Mouse (Mus musculus) megakaryocyte-erythroid progenitor cell, adult 5-6 weeks (primary cell): Measurements from ENCODE around the gene Cep57. TPM values are rescaled to one million over a fixed set of nuclear protein-coding genes. Genes with fewer than 3 reads are reported as not detected.

ENCODE experiments used
- ATAC-seq: replicated peaks from 2 replicates; pipeline ENCODE4 v1.8.0; 2016; ENCODE audit warnings: mild to moderate bottlenecking, inconsistent platforms; ENCODE audit not compliant: severe bottlenecking, poor library complexity, low FRiP score, low TSS enrichment
- total RNA-seq, 2 experiments: library from RNA; stranded (forward) in 1 of 2; stranded (reverse) in 1 of 2; fragments of 200-1000, 215-1000 nt in 1 of 2; fragments of >200 nt in 1 of 2; fragmentation: Nextera tagmentation in 1 of 2; gene quantifications; 2 replicates each; pipeline ENCODE4 v1.2.3; 2014 to 2017

The Cep57 gene
- total RNA-seq (2014; fragmentation: Nextera tagmentation) (56.0 and 69.2 TPM in 2 replicates), total RNA-seq (2017) (112 and 114 TPM in 2 replicates)

DNA sequence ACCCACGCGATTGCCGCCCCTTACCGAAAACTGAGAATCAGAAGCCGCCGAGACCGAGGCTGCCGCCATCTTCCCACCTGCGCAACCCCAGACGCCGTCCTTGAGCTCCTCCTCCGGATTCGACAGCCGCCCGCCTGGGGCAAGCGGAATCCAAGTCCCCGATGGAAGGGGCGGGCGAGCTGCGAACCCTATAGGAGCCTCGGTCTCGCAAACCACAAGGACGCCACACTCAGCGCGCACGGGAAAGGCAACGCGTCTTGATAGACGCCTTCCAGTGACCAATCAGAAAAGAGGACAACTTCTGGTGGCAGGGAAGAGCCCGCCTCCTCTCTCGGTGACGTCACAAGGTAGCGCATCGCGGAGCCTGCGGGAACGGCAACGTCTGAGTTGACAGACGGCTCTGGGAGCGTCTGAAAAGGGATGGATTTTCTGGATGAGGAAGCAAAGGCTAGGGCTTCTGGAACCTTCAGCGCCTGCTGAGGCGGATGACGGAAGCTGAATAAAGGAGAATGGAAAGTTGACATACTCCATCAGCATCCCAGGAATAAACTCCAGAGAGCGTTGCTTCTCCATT lies at the start of gene Cep57:
TSS of gene Cep57 (minus strand) at position 276 of the 574 bp plus-strand sequence.
- peak; percentile 85 for ATAC-seq

DNA sequence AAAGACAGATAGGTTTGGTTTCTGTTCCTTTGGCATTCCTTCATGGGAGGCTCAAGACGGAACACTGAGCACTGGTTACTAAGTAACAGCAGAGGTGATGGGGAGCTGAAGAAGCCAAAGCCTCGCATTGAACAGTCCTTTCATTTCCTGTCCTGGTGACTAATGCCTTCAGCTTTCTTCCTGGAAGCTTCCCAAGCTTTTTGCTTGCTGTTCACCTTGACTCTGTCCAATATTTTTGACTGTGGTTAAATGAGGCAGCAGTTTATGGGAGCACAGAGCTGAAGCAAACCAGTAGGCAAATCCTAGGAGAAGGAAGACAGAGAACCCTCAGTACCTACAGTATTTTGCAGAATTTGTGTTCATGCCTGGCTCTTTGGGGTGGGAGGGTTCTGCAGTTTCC lies 48.4 kb upstream of the Cep57 start:
- ATAC-seq, result no peak

DNA sequence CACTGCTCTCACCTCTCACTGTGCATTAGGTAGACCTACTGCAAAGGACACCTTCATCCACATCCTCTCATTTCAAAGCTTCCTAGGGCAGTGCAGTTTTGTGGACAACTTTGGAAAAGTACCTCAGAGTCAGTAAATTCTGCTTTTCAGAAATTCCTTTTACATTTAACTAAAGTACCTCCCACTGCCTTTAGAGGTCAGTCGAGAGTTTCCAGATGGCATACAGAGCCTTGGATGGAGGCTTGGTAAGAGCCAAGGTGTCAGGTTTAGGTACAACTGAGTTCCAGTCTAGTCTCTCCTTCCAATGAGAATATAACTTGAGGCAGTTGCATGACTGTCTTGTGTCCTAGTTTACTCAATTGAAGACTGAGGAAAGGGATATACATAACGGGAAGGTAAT lies 47.5 kb upstream of the Cep57 start:
- ATAC-seq, result peak; percentile 68; the same call in 1 of the 2 replicates

DNA sequence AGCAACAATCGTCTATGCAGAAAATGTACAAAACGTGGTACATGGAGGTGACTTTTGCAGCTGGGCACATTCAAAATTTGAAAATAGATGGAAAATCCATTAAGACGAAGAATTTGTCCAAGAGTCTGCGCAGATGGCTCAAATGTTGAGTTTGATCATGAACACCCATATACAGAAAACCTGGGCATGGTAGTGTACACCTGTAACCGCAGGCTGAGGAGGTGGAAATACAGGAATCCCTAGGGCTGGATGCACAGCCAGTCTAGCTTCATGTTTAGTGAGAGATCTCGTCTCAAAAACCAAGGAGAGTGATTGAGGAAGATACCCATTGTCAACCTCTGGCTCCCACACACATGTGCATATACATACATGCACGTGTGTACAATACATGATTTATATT lies 44.7 kb upstream of the Cep57 start:
- ATAC-seq, result no peak

DNA sequence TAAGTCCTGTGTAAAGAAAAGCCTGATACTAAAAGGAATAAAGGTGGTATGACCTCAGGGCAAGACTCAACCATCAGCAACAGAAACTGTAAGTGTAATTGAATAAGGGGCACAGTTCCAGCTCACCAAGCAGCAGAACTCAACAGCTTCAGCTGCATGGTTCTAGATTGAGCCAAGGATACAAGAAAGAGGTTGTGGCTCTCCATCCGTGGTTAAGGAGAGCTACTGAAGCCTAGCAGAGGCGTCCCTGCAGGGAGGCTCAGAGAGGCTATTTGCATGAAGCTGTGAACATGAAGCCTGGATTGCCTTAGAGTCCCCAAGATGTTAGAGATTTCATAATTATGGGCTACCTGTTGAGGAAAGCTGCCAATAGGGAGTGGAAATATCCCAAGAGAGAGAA lies 40.7 kb upstream of the Cep57 start:
- no peak for ATAC-seq

DNA sequence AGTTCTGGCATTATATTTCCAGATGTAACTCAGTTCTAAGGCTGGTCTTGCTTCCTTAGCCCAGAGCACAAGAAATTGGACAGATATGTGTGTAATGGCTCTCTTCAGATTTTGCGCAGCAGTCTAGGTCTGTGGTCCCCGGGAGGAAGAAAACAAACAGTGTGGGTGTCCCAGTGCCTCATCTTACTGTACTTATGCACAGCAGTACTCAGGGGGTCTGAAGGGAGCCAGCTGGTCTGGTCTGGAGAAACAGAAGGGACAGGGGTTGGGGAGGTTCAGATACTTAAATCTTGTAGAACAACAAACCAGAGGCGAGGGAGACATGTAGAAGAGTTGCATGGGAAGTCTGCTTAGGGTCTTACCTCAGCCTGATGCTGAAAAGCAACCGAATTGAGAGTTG lies 29.9 kb upstream of the Cep57 start:
- ATAC-seq, result no peak

DNA sequence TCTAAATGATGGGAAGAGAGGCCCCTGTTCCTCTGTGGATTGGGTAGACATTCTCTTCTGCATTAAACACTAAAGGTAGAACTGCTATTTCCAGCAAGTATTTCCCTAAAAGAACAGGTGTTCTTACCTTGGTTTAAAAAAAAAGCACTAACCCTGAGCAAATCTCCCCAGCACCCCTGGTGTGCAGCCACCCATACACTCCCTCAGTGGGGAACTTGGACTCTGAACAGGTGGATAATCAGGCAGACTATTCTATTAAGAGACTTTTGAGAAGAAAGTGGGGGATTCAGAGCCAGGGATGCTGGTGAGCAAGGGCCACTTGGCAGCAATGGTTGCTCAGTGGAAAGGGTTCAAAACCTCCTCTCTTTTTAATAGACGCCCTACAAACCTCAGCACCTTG lies 29.3 kb upstream of the Cep57 start:
- no peak for ATAC-seq

DNA sequence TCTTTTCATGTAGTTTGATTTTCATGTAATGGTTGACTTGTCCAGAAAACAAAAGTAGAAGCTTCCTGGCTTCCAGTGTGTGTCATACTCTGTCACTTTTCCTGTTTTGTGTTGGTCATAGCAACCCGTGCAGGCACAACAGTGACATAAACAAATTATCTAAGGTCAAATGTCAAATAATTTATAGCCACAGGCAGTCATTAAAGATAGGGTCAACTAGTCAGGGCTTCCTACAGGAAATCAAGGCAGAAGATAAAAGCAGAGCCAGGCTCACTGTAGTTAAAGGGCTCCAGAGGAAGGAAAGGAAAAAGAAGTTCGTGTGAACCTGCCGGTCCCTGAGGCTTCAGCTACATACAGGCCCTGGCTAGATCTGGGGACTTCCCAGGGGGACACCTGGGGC lies 27.0 kb upstream of the Cep57 start:
- ATAC-seq, result no peak

DNA sequence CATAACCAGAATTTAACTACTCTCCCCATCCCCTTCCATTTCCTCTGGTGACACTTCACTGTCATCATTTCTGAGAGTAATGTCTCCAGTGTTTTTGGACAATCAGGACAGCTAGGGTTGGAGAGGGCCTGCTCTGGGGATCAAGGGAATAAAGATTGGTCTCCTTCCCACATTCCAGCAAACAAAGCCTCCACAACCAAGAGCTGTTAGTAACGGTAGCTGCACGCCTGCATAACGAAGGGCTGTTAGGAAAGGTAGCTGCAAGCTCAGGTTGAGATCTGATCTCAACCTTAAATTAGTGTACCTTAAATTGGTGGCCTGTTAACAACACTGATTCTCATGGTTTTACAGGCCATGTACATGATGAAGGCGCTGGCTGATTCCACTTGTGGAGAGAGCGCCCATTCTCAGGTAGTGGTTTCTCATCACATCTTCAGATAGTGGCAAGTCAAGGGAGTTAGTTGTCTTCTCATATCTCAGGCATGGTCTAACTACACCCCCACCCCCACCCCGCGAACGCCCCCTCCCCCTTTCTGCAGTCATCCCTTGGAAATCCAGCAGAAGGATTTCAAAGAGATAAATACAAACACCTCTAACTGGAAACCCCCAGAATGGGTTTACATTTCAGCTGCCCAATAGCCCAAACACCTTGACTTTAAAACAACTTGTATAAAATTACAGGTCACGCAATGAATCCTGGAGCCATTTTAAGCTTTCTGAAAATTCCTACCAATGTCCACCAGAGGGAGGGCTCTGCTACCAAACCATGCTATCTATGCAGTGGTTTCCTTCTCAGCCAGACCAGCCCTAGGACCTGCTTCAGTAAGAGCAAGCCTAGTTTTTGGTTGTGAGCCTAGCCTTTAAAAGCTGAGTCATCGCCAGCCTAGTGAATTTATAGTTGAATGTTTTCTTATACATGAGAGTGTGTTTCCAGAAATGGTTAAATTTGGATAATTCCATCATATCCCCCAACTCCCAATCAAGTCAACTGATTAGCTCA lies 21.9 kb upstream of the Cep57 start:
- ATAC-seq, result peak; percentile 96

DNA sequence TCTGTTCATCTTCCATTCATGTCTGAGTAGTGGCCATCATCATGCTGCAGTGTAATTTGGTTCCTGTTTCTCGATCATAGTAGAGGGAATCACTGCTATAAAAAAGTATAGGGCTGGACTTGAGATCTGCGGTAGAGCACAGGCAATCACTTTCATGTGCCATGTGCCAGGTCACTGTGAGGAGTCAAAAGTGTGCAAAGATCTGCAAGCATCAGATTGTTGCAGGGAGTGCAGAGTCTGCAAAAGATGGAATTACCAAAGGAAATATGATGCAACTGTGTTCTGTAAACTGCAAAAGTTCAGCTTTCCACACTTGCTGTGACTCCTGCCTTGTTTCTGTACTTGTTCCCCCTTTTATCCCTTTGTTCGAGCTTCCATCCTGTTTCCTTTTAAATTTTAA lies 20.7 kb upstream of the Cep57 start:
- no peak for ATAC-seq

DNA sequence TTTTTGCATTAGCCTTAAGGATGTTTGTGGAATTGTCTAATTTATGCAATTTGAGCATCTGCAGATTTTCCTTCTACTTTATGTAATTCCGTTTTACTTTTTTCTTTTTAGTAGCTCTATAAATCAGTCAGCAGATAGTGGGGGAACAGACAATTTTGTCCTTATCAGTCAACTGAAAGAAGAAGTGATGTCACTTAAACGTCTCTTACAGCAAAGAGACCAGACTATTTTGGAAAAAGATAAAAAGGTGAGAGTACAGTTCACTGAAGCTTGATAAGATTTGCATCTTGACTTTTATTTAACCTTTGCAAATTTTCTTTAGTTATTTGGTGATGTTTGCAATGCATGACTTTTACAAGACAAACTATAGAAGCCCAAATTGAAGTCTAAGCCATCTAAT lies 9.8 kb upstream of the Cep57 start:
- ATAC-seq, result no peak

DNA sequence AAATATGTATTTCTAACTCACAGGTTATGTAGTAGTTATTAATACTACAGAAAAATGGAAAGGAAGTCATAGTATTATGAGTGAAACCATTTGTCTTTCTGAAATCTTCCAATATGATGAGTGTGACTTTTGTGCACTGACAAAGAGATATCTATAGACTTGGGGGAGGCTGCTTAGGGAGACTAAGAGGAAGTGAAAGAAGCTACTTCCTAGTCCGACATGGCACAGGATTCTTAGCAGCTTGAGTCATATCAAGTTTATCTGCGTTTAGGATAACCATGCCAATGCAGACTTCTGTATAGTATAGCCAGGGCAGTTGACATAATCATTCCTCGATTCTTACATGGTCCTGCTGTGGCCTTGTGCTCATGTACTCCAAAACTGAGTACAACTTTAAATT lies 8.3 kb upstream of the Cep57 start:
- ATAC-seq, result no peak

DNA sequence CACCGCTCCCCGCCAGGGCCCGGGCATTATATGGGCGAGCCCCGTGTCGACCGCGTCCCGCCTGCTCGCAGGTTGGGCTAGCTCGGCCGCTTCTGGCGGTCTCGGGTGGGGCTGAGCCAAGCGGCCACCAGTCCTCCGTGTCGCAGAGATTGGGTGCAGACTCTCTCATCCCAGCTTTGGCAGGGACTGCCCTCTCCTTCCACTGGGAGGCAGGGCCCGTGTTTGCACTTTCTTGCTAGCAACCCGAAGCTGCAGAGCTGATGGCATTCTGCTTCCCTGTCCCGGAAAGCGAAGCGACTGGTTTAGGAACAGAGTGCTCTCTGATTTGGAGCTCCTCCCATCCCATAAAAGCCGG lies 1.2 kb upstream of the Cep57 start:
- ATAC-seq, result peak; percentile 14

DNA sequence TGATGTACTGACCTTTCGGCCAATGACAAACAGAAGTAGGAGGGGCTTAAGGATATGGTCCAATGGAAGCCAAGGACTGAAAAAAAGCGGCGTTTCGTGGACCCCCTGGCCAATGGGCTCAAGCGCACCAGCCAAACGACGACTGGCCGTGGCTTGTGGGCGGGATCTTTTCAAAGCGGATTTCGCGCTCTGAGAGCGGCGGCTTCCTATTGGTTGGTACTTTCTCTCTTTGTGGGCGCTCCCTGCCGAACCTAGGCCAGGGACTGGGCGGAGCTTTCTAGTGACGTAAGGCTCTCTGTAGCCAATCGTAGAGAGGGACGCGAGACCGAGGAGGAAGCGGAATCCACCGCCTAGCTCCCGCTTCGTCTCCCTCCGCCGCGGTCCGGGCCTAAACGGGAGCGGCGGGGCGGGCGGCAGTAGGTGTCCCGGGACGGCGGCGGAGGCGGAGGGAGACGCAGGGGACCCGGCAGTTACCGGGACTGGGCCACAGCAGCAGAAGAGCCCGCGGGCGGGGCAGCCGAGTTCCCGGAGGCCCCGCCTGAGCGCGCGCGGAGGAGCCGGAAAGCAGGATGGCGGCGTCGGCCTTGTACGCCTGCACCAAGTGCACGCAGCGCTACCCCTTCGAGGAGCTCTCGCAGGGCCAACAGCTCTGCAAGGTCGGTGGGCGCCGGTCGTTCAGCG lies 639 bp upstream of the Cep57 start, which contains the start of gene Fam76b:
TSS of gene Fam76b (plus strand) at position 311 of the 681 bp plus-strand sequence.
- ATAC-seq, result peak; percentile 86

DNA sequence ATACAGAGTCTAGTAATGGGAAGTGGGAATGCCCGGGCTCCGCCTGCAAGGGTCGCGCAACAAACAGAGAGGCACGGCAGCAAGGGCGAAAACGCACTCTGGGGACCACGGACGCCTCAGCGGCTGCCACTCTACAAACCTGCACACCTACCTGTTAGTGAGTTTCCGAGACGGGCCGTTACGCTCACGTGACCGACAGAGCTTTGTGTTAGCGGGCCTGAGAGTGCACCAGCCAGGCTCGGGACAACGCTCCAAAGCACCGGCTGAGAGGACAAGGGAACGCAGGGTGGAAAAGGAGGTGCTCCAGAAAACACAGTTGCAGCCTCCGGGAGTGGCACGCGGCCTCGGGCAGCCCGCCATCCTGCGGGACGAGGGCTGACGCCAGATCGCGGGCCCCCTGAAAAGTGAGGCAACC lies 509 bp downstream of the Cep57 start:
- peak; percentile 24 for ATAC-seq

DNA sequence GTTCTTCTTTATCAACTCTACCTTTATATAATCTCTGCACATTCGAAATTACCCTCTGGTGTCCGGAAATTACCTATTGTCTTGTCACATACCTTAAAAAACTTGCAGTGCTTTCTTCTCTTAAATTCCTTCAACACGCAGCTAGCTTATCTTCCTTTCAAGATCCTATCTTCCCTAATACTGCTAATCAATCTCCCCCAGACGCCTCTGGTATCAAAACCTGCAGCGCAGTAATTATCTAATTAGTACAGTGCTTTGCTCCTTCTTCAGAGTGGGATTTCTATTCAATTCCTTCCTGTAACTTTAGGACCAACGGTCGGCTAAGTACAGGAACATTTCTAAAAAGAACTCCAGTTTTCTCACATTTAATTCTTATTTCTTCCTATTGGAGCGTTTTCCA lies 1.0 kb downstream of the Cep57 start:
- ATAC-seq, result no peak

DNA sequence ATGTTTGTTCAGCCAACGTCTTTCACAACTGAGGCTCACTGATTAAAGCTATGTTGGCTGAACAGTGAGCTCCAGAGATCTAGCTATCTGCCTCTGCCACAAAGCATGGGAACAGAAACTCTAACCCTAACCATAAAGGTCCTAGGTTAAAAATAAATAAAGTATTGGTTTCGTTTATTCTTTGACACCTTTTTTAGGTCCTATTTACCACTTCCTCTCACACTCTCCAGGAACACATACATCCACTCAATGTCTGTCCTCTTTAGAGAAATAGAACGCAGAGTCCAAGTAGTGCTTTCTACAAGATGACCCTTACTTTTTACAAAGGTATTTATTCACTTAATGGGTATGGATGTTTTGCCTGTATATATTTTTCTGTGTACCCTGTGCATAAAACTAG lies 6.1 kb downstream of the Cep57 start:
- no peak for ATAC-seq

DNA sequence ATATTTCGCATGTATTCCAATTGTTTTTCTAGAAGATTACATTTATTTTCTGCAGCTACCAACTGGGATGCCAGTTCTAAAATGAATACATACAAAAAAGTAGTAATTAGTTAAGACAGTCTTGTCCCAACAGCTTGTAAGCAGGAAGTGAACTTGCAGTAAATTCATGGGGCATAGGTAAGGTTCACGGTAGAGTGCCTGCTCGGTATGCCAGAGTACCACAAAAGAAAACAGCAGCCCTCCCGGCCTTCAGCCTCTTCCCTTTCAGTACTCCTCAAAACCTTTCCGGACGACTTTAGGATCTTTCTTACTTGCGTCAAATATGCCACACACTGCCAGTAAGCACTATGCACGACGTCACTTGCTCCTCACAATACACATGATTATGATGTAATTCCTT lies 8.5 kb downstream of the Cep57 start:
- ATAC-seq, result no peak

DNA sequence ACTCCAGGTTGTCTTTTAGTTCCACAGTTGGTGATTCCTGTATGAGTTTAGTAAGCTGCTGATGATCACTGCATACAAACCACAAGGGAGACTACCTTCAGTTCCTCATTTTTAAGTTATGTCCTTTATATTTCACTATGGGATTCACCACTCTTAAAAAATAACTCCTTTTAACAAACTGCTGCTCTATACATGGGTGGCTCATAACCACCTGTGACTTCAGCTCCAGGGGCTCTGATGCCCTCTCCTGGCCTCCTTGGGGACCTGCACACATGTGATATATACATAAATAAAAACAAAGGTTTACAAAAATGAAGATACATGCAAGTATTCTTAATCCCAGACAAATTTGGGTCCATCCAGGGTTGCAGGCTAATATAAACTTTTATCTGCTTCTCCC lies 17.0 kb downstream of the Cep57 start:
- ATAC-seq, result peak; percentile 65

DNA sequence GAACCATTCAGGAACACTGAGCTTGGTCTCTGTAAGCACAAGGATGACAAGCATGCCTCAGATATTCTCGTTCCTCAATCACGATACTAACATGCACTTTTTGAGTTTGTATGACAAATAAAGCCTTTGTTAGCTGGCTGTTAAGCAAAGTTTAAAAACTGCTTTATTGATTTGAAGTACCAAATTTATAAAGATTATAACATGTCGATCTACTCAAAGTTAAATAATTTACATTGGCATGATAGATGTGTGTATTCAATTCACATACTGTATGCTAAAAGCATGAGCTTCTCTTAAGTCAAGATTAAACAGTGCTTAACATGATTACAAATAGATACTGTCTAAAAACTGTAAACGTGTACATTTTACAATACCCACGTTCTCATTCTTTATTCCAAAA lies 19.2 kb downstream of the Cep57 start:
- no peak for ATAC-seq
